Mouse (Mus musculus): ENCODE data around the gene Slc16a12.
A peak's percentile ranks its signal among the peaks of the same experiment; 100 is the strongest.

The Slc16a12 gene

GRCm38 (mm10) chr19:34737916-34738315 is 9.2 kb downstream of the Slc16a12 start:
- TF ChIP-seq GATA4 (IDR thresholded peaks at IDR 0.05; ENCODE audit: insufficient replicate concordance, low read length): no peak

- no peak for TF ChIP-seq GATA4 (IDR thresholded peaks at IDR 0.05; ENCODE audit: insufficient replicate concordance, low read length)
Measured at GRCm38 (mm10) chr19:34735900-34736299, 11.2 kb downstream of the Slc16a12 start.

GRCm38 (mm10) chr19:34733020-34733419 is 14.1 kb downstream of the Slc16a12 start:
- TF ChIP-seq GATA4 (IDR thresholded peaks at IDR 0.05; ENCODE audit: insufficient replicate concordance, low read length): no peak

- TF ChIP-seq GATA4 (IDR thresholded peaks at IDR 0.05; ENCODE audit: insufficient replicate concordance, low read length): no peak
Measured at GRCm38 (mm10) chr19:34731356-34731755, 15.7 kb downstream of the Slc16a12 start.

DNA sequence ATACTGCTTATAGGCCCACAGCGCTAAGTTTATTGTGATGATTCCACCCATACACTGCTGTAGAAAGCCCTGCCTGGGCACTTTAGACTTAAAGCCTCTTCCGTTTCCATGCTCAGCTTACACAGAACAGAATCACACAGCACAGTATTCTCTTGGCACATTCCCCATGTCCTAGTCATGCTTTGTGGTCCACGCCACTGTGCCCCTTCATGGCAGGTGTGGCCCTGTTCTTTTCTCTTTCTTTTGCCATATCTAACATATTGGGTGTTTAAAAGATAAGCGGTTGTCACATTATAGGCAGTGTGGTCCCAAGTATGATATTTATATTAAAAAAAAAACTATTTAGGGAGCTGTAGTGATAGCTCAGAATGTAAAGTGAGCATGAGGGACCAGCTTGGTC is 16.5 kb downstream of the Slc16a12 start:
- no peak for TF ChIP-seq GATA4 (IDR thresholded peaks at IDR 0.05; ENCODE audit: insufficient replicate concordance, low read length)

- TF ChIP-seq GATA4 (IDR thresholded peaks at IDR 0.05; ENCODE audit: insufficient replicate concordance, low read length): no peak
Measured at GRCm38 (mm10) chr19:34729505-34729904, 17.6 kb downstream of the Slc16a12 start.

GRCm38 (mm10) chr19:34726254-34726962 is 20.7 kb downstream of the Slc16a12 start:
- no peak for TF ChIP-seq GATA4 (IDR thresholded peaks at IDR 0.05; ENCODE audit: insufficient replicate concordance, low read length)

DNA sequence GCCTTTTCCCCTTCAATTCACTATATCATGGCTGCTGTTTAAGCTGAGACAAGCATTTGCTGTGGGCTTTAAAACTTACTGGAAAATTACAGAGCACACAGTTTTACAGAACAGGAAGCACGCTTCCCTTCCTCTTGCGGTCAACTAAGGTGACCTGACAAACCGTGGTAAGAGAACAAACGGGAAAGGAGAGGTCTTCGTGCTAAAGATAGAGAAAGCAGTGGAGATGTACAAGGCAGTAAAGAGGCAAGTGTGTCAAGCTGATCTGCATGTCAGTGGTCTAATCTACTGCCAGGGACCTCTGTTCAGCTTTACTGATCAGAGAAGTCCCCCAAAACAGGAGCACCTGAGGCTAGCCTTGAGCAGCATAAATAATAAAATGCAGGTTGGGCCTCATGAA is 21.7 kb downstream of the Slc16a12 start:
- TF ChIP-seq GATA4 (IDR thresholded peaks at IDR 0.05; ENCODE audit: insufficient replicate concordance, low read length): peak; percentile 47; the same call in 1 of the 2 replicates

GRCm38 (mm10) chr19:34724598-34724997 is 22.5 kb downstream of the Slc16a12 start:
- 0 out of 2 replicates have a peak, but pooled peaks have one; percentile 5 for TF ChIP-seq GATA4 (IDR thresholded peaks at IDR 0.05; ENCODE audit: insufficient replicate concordance, low read length)

DNA sequence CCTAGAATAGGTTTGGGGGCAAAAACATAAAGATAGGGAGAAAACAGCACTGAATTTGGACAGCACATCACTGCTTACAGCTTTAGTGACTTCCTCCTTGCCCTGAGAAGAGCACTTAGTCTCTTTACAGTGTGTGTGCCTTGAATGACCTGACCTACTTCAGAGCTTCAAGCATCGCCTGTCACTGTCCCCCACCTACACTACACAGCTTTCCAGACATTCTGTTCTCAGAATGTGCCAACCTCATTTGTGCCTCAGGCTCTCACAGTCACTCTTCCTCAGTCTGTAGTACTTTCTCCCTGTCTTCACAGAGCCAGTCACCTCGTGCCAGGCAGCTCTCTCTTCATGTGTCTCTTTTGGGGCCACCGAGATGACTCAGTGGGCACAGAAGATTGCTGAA is 24.5 kb downstream of the Slc16a12 start:
- TF ChIP-seq GATA4 (IDR thresholded peaks at IDR 0.05; ENCODE audit: insufficient replicate concordance, low read length): no peak

- no peak for TF ChIP-seq GATA4 (IDR thresholded peaks at IDR 0.05; ENCODE audit: insufficient replicate concordance, low read length)
Measured at GRCm38 (mm10) chr19:34720130-34720529, 27.0 kb downstream of the Slc16a12 start.

GRCm38 (mm10) chr19:34718963-34719362 is 28.1 kb downstream of the Slc16a12 start:
- no peak for TF ChIP-seq GATA4 (IDR thresholded peaks at IDR 0.05; ENCODE audit: insufficient replicate concordance, low read length)

DNA sequence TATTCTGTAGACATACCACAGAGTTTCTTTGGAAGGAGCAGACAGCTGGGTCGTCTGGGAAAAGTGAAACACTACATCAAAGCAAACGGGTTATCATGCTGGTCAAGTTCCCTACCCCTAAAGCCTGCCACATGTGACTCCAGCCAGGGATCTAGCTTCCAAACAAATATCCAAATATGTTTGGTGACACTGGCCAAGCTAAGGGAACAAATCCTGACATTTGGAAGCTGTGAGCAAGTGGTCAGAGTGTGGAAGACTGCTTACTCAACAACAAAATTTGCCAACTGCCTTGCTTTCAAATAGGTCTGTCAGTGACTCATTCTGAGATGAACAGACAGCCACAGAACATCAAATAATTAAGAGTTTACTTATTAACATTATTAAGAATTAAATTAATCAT is 28.6 kb downstream of the Slc16a12 start:
- TF ChIP-seq GATA4 (IDR thresholded peaks at IDR 0.05; ENCODE audit: insufficient replicate concordance, low read length): peak; percentile 65; the same call in 1 of the 2 replicates

- peak; percentile 59; the same call in 1 of the 2 replicates for TF ChIP-seq GATA4 (IDR thresholded peaks at IDR 0.05; ENCODE audit: insufficient replicate concordance, low read length)
Measured at GRCm38 (mm10) chr19:34715895-34716294, 31.2 kb downstream of the Slc16a12 start.

GRCm38 (mm10) chr19:34714250-34714666 is 32.8 kb downstream of the Slc16a12 start:
- TF ChIP-seq GATA4 (IDR thresholded peaks at IDR 0.05; ENCODE audit: insufficient replicate concordance, low read length): no peak

DNA sequence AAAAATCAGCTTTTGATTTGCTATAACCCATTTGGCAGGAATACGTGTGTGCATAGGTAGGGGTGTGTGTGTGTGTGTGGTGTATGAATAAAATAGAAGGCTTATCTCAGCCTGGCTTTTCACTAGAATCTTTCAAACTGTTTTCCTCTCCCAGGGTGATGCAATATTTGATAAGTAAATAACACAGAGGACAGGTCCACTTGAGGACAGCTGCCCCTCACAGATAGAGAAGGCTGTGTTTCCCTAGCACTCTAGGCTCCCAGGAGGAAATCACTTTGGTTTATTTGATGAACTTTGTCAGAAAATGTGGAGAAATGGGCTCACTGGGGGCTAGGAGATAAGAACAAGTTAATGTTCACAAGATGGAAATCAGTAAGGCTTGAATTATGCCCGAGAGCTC is 35.0 kb downstream of the Slc16a12 start:
- TF ChIP-seq GATA4 (IDR thresholded peaks at IDR 0.05; ENCODE audit: insufficient replicate concordance, low read length): peak; percentile 98

GRCm38 (mm10) chr19:34708221-34708620 is 38.9 kb downstream of the Slc16a12 start:
- TF ChIP-seq GATA4 (IDR thresholded peaks at IDR 0.05; ENCODE audit: insufficient replicate concordance, low read length): no peak

Measured in liver, adult (tissue).